Mouse (Mus musculus) heart, embryonic 14.5 days (tissue): ENCODE measurements around the gene Tmcc2. TPM values are rescaled to one million over a fixed set of nuclear protein-coding genes. Genes with fewer than 3 reads are reported as not detected.

Source experiments
- ATAC-seq: fragments of 200-750 bp; cut with Nextera tagmentation; 2 replicates; pipeline ENCODE4 v1.8.0; 2017; ENCODE audit warnings: low read depth, moderate TSS enrichment; ENCODE audit not compliant: insufficient number of reproducible peaks, insufficient read depth, low FRiP score
- H3K27ac ChIP-seq, 2 experiments: fragments of 200-500 bp in 1 of 2; fragments of 300-500 bp in 1 of 2; sonication (generic) in 1 of 2; replicated peaks in 1 of 2; 2 replicates each; pipeline ENCODE4 v1.5.1; 2012 to 2014; ENCODE audit warnings: low read depth in 2 of 2, low read length in 2 of 2, control low read depth in 1 of 2, mild to moderate bottlenecking in 1 of 2, mixed read lengths in 1 of 2; ENCODE audit not compliant: control insufficient read depth in 1 of 2, insufficient read depth in 1 of 2
- H3K27me3 ChIP-seq: fragments of 300-500 bp; sonication (generic); 2 replicates; pipeline ENCODE4 v1.6.1; 2014; ENCODE audit warnings: mild to moderate bottlenecking, low read length, control low read depth; ENCODE audit not compliant: control insufficient read depth, insufficient read depth
- H3K36me3 ChIP-seq: fragments of 300-500 bp; sonication (generic); 2 replicates; pipeline ENCODE4 v1.6.1; 2014; ENCODE audit warnings: mild to moderate bottlenecking, control low read depth, low read length, mixed read lengths; ENCODE audit not compliant: control insufficient read depth, insufficient read depth
- H3K4me1 ChIP-seq, 2 experiments: fragments of 200-500 bp in 1 of 2; fragments of 300-500 bp in 1 of 2; sonication (generic) in 1 of 2; 2 replicates each; pipeline ENCODE4 v1.6.1; 2012 to 2014; ENCODE audit warnings: low read length in 2 of 2, control low read depth in 1 of 2, mixed read lengths in 1 of 2; ENCODE audit not compliant: control insufficient read depth in 2 of 2, insufficient read depth in 2 of 2
- H3K4me2 ChIP-seq: fragments of 300-500 bp; sonication (generic); 2 replicates; pipeline ENCODE4 v1.6.1; 2014; ENCODE audit warnings: mild to moderate bottlenecking, low read length
- H3K4me3 ChIP-seq, 2 experiments: fragments of 200-500 bp in 1 of 2; fragments of 300-500 bp in 1 of 2; sonication (generic) in 1 of 2; 2 replicates each; pipeline ENCODE4 v1.5.1; 2012 to 2014; ENCODE audit warnings: low read length in 2 of 2, mild to moderate bottlenecking in 2 of 2, control low read depth in 1 of 2, low read depth in 1 of 2, moderate library complexity in 1 of 2; ENCODE audit not compliant: control insufficient read depth in 1 of 2, insufficient read depth in 1 of 2
- H3K9ac ChIP-seq: fragments of 300-500 bp; sonication (generic); 2 replicates; pipeline ENCODE4 v1.6.1; 2014; ENCODE audit warnings: mild to moderate bottlenecking, low read length
- H3K9me3 ChIP-seq: fragments of 300-500 bp; sonication (generic); 2 replicates; pipeline ENCODE4 v1.6.1; 2016; ENCODE audit warnings: low read length, control low read depth; ENCODE audit not compliant: control insufficient read depth
- WGBS: fragments of 180-500 bp; shearing (Covaris S2); extraction: QIAGEN DNeasy Blood & Tissue Kit; methylation state at CpG from one replicate; pipeline ENCODE4 v1.1.7; 2014; 5-methylcytosine and 5-hydroxymethylcytosine counted together
- polyA plus RNA-seq: library from polyadenylated mRNA; unstranded; fragments of >200 nt; fragmentation: Nextera tagmentation; extraction: Ambion mirVana; gene quantifications from 2 replicates; pipeline ENCODE4 v1.2.1, GENCODE M21; 2014

Tmcc2 gene
- polyA plus RNA-seq, 1 experiment from 2014 or later = 8.1 TPM

- no peak overlapping the region for H3K9ac ChIP-seq
- no peaks in the 10 kb centered on the region for H3K9me3 ChIP-seq
- peaks cover 17 to 27% of the 10 kb centered on the region in 2 experiments for H3K4me1 ChIP-seq
- H3K27me3 ChIP-seq = peaks cover 8% of the 10 kb centered on the region; the same call in 1 of the 2 replicates
- 0 out of 2 replicates have a peak overlapping the region, but pooled peaks have one; percentile 17 for H3K4me2 ChIP-seq
- H3K36me3 ChIP-seq = no peaks in the 10 kb centered on the region
- ATAC-seq = peak; percentile 34; the same call in 1 of the 2 replicates
- no peak overlapping the region for H3K4me3 ChIP-seq
- WGBS = 30% methylated on average over 10 of the region's 10 CpGs
- peak overlapping the region; percentile 29 to 66 for H3K27ac ChIP-seq
These were observed 79.8 kb downstream of the Tmcc2 start for GRCm38 (mm10) chr1:132311174-132311859.

DNA sequence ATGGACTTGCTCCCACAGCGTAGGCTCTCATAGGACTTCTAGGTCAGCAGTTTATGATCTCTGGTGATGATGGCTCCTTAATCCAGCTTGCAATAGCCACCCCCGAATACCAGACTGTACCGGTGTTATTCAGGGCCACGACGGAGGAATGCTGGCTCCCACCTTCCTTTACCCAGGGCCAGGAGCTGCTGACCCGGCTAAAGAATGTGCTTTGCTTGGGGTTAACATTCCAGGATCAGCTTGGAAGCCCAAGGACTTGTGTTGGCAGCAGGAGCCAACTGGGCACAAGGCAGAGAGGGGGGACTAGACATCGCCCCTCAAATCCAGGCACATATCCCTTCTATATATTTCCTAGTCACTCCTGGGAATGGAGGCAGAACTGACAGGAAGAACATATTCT lies 80.3 kb downstream of the Tmcc2 start:
- H3K9me3 ChIP-seq = no peaks in the 10 kb centered on the region
- peaks cover 8% of the 10 kb centered on the region; the same call in 1 of the 2 replicates for H3K27me3 ChIP-seq
- WGBS = 32% methylated on average over 7 of the region's 7 CpGs
- peak overlapping the region in 1 of 2 experiments; percentile 29; a peak in 2 of 4 replicates for H3K27ac ChIP-seq
- H3K4me2 ChIP-seq = no peak overlapping the region
- ATAC-seq = no peak
- no peaks in the 10 kb centered on the region for H3K36me3 ChIP-seq
- no peak overlapping the region for H3K9ac ChIP-seq
- H3K4me3 ChIP-seq = no peak overlapping the region
- peaks cover 17 to 26% of the 10 kb centered on the region in 2 experiments for H3K4me1 ChIP-seq

GRCm38 (mm10) chr1:132308674-132309073 lies 82.4 kb downstream of the Tmcc2 start:
- Histone ChIP-seq H3K36me3 (no peaks in the 10 kb centered on the region), H3K4me1 (peaks cover 17 to 22% of the 10 kb centered on the region in 2 experiments), H3K4me3 (no peak overlapping the region), H3K9ac (no peak overlapping the region), H3K27me3 (no peaks in the 10 kb centered on the region; the same call in 1 of the 2 replicates), H3K27ac (no peak overlapping the region), H3K4me2 (no peak overlapping the region), H3K9me3 (no peaks in the 10 kb centered on the region)
- no peak for ATAC-seq
- WGBS = 73% methylated on average over 7 of the region's 7 CpGs

DNA sequence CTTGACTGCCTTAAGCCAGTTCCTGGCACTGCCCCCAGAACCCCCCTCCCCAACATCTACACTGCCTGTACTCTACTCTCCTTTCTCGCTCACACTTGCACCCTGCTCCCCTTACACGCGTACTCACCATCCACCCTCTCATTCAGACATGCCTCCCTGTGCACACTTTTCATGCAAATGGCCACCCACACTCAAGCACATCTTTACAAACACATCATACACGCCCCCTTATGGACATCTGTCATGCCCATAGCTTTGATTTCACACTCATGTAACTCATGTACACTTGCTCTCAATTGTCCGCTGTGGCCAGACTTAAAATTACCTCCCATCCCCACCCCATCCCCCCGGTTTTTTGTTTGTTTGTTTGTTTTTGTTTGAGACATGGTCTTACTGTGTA lies 83.1 kb downstream of the Tmcc2 start:
- WGBS = 86% methylated on average over 6 of the region's 6 CpGs
- H3K9me3 ChIP-seq = no peaks in the 10 kb centered on the region
- H3K4me1 ChIP-seq = peaks cover 17 to 22% of the 10 kb centered on the region in 2 experiments
- no peak overlapping the region for H3K4me3 ChIP-seq
- no peak for ATAC-seq
- no peak overlapping the region for H3K9ac ChIP-seq
- peaks cover 4% of the 10 kb centered on the region; the same call in 1 of the 2 replicates for H3K27me3 ChIP-seq
- H3K36me3 ChIP-seq = no peaks in the 10 kb centered on the region
- H3K27ac ChIP-seq = no peak overlapping the region
- no peak overlapping the region for H3K4me2 ChIP-seq

- Histone ChIP-seq H3K4me2 (no peak overlapping the region), H3K27me3 (peaks cover 7% of the 10 kb centered on the region; the same call in 1 of the 2 replicates), H3K4me3 (no peak overlapping the region), H3K27ac (no peak overlapping the region), H3K9ac (no peak overlapping the region), H3K4me1 (peaks cover 12 to 14% of the 10 kb centered on the region in 2 experiments), H3K9me3 (no peaks in the 10 kb centered on the region), H3K36me3 (no peaks in the 10 kb centered on the region)
- no peak for ATAC-seq
- 21% methylated on average over 4 of the region's 4 CpGs for WGBS
These were observed 84.3 kb downstream of the Tmcc2 start for GRCm38 (mm10) chr1:132306808-132307207.

Other genes with a start within 250 kb of the Tmcc2 start
- not detected in 2 replicates for gene Lemd1, start 199.8 kb downstream of the Tmcc2 start, polyA plus RNA-seq
- gene AC124108.1, start 199.8 kb downstream of the Tmcc2 start, polyA plus RNA-seq = not detected in 2 replicates
- not detected in 2 replicates for gene Gm10188, start 161.5 kb downstream of the Tmcc2 start, polyA plus RNA-seq
- gene Klhdc8a, start 92.7 kb downstream of the Tmcc2 start, polyA plus RNA-seq = 0.50 and 1.5 TPM in 2 replicates
- 1.5 and 2.2 TPM in 2 replicates for gene Nuak2, start 75.2 kb downstream of the Tmcc2 start, polyA plus RNA-seq
- 11.4 and 12.2 TPM in 2 replicates for gene Dstyk, start 26.3 kb upstream of the Tmcc2 start, polyA plus RNA-seq
- 27.3 and 27.7 TPM in 2 replicates for gene Rbbp5, start 86.1 kb upstream of the Tmcc2 start, polyA plus RNA-seq
- 0.78 and 1.1 TPM in 2 replicates for gene Tmem81, start 114.9 kb upstream of the Tmcc2 start, polyA plus RNA-seq
- gene Cntn2, start 152.0 kb upstream of the Tmcc2 start, polyA plus RNA-seq = 0.05 and 0.11 TPM in 2 replicates